Mouse (Mus musculus) stomach, embryonic 16.5 days (tissue): ENCODE measurements around the gene Rab8a. TPM values are rescaled to one million over a fixed set of nuclear protein-coding genes. Genes with fewer than 3 reads are reported as not detected.
"Not testable (repeated sequence)": the region's sequence is repeated elsewhere in the genome, so short reads cannot be mapped to it uniquely, and the experiment has no call there.

ENCODE experiments used
- ATAC-seq: fragments of 200-750 bp; cut with Nextera tagmentation; 2 replicates; pipeline ENCODE4 v1.8.0; 2017; ENCODE audit warnings: moderate number of reproducible peaks, moderate TSS enrichment; ENCODE audit not compliant: insufficient read depth, low FRiP score
- H3K27ac ChIP-seq: fragments of 300-500 bp; sonication (generic); 2 replicates; pipeline ENCODE4 v1.5.1; 2014; ENCODE audit warnings: low read length
- H3K27me3 ChIP-seq: fragments of 300-500 bp; sonication (generic); 2 replicates; pipeline ENCODE4 v1.6.1; 2014; ENCODE audit warnings: low read length, control low read depth, mixed read lengths; ENCODE audit not compliant: control insufficient read depth, insufficient read depth
- H3K36me3 ChIP-seq: fragments of 300-500 bp; sonication (generic); 2 replicates; pipeline ENCODE4 v1.6.1; 2014; ENCODE audit warnings: low read length; ENCODE audit not compliant: control insufficient read depth, insufficient read depth
- H3K4me1 ChIP-seq: fragments of 300-500 bp; sonication (generic); 2 replicates; pipeline ENCODE4 v1.6.1; 2014; ENCODE audit warnings: low read length, control low read depth, mixed read lengths; ENCODE audit not compliant: control insufficient read depth, insufficient read depth
- H3K4me2 ChIP-seq: fragments of 300-500 bp; sonication (generic); 2 replicates; pipeline ENCODE4 v1.6.1; 2014; ENCODE audit warnings: low read depth, low read length, mixed read lengths
- H3K4me3 ChIP-seq: fragments of 300-500 bp; sonication (generic); replicated peaks from 2 replicates; pipeline ENCODE4 v1.5.1; 2014; ENCODE audit warnings: mild to moderate bottlenecking, low read length
- H3K9ac ChIP-seq: fragments of 300-500 bp; sonication (generic); 2 replicates; pipeline ENCODE4 v1.6.1; 2014; ENCODE audit warnings: low read length
- H3K9me3 ChIP-seq: fragments of 300-500 bp; sonication (generic); replicated peaks from 2 replicates; pipeline ENCODE4 v1.6.1; 2016; ENCODE audit warnings: low read length, control low read depth; ENCODE audit not compliant: control insufficient read depth
- WGBS: fragments of 180-500 bp; shearing (Covaris S2); extraction: QIAGEN DNeasy Blood & Tissue Kit; methylation state at CpG from one replicate; pipeline ENCODE4 v1.1.7; 2014; 5-methylcytosine and 5-hydroxymethylcytosine counted together
- polyA plus RNA-seq: library from polyadenylated mRNA; unstranded; fragments of >200 nt; fragmentation: Nextera tagmentation; extraction: Ambion mirVana; gene quantifications from 2 replicates; pipeline ENCODE4 v1.2.1, GENCODE M21; 2015

Rab8a gene
- polyA plus RNA-seq: 127 and 155 TPM in 2 replicates

GRCm38 (mm10) chr8:72160707-72161697, at the start of gene Rab8a:
TSS of gene Rab8a (plus strand) at chr8:72161200.
- H3K36me3 ChIP-seq: no peaks in the 10 kb centered on the region
- H3K9ac ChIP-seq: peak within 1 kb of the TSS; percentile 94
- H3K27me3 ChIP-seq: no peaks in the 10 kb centered on the region
- peak within 1 kb of the TSS; percentile 70 for H3K27ac ChIP-seq
- ATAC-seq: peak; percentile 99
- H3K4me1 ChIP-seq: peaks cover 19% of the 10 kb centered on the region
- WGBS: under 1% methylated on average over 82 of the region's 82 CpGs
- H3K4me3 ChIP-seq: peak within 1 kb of the TSS; percentile 87
- no peaks in the 10 kb centered on the region for H3K9me3 ChIP-seq
- peak within 1 kb of the TSS; percentile 89 for H3K4me2 ChIP-seq

GRCm38 (mm10) chr8:72112486-72112885, 48.5 kb upstream of the Rab8a start:
- Histone ChIP-seq H3K27me3 (no peaks in the 10 kb centered on the region), H3K27ac (no peak overlapping the region), H3K9ac (no peak overlapping the region), H3K4me2 (no peak overlapping the region), H3K9me3 (no peaks in the 10 kb centered on the region), H3K36me3 (no peaks in the 10 kb centered on the region), H3K4me1 (no peaks in the 10 kb centered on the region), H3K4me3 (no peak overlapping the region)
- ATAC-seq: no peak
- WGBS: 73% methylated on average over 3 of the region's 3 CpGs

GRCm38 (mm10) chr8:72115202-72115601, 45.8 kb upstream of the Rab8a start:
- WGBS: 86% methylated on average over 2 of the region's 2 CpGs
- no peak overlapping the region for H3K4me3 ChIP-seq
- H3K27me3 ChIP-seq: no peaks in the 10 kb centered on the region
- H3K4me2 ChIP-seq: no peak overlapping the region
- no peaks in the 10 kb centered on the region for H3K9me3 ChIP-seq
- no peaks in the 10 kb centered on the region for H3K36me3 ChIP-seq
- no peak overlapping the region for H3K27ac ChIP-seq
- ATAC-seq: no peak
- H3K4me1 ChIP-seq: no peaks in the 10 kb centered on the region
- H3K9ac ChIP-seq: no peak overlapping the region

DNA sequence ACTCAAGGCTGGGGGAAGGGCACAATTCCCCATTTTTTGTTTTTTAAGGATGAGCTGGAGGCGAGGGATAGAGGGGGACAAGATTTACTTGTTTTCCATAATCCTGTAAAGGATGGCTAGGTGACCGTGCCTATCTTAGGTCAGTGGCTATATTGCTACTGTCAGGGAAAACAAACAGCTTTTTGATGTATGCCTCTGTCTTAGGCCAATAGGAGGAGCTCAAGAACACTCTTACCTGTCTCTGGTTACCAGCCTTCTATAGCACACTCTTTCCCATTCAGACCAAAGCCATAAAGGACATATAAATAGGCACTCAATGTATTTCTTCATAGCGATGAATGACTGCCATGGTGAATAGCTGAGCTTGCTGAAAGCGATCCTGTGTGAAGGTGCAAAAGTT, 42.4 kb upstream of the Rab8a start:
- 36% methylated on average over 4 of the region's 4 CpGs for WGBS
- H3K9ac ChIP-seq: no peak overlapping the region
- H3K9me3 ChIP-seq: no peaks in the 10 kb centered on the region

DNA sequence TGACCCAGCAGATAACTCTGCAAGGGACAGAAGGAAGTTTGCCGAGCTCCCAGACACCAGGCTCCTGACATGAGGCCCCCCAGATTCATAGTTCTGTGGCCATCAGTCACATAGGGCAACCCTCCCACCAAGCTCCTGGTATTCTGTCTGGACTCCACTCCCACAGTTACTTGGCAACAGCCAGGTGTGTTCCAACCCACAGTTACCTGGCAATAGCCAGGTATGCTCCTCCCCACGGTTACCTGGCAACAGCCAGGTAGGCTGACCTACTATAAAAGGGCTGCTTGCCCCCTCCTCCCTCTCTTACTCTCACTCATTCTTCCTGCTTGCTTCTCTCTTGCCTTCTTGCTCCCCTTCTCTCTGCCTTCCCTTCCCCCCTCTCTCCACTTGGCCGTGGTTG, 39.5 kb upstream of the Rab8a start:
- ATAC-seq, H3K27ac ChIP-seq, H3K4me1 ChIP-seq, H3K36me3 ChIP-seq, H3K4me3 ChIP-seq, H3K4me2 ChIP-seq, H3K9me3 ChIP-seq, H3K9ac ChIP-seq, H3K27me3 ChIP-seq: not testable (repeated sequence)
- 52% methylated on average over 3 of the region's 3 CpGs for WGBS

More for the DNA sequence above, 42.4 kb upstream of the Rab8a start:
- Histone ChIP-seq H3K36me3 (no peaks in the 10 kb centered on the region), H3K4me2 (no peak overlapping the region), H3K27ac (no peak overlapping the region), H3K4me1 (no peaks in the 10 kb centered on the region), H3K4me3 (no peak overlapping the region), H3K27me3 (no peaks in the 10 kb centered on the region)
- ATAC-seq: no peak

DNA sequence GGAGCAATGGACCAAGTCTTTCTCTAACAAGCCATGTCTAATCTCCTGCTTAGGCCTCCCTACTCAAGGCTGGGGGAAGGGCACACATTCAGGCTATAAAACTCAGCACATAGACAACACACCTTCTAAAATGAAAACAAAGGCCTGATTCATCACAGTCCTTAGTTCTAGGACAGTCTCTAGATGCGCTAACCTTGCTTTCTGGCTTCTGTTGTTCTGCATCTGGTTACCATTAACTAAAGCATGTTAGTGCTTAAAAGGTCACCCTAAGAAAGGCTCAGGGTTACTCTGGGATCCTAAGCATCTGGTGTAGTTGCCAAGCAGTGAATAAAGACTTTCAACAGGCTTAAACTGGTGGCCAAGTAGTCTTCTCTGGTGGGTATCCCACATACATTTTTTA, 39.0 kb upstream of the Rab8a start:
- WGBS: 78% methylated on average over 1 of the region's 1 CpGs
- Histone ChIP-seq H3K27me3 (no peaks in the 10 kb centered on the region), H3K27ac (no peak overlapping the region), H3K9me3 (no peaks in the 10 kb centered on the region), H3K36me3 (no peaks in the 10 kb centered on the region), H3K4me3 (no peak overlapping the region), H3K9ac (no peak overlapping the region), H3K4me2 (no peak overlapping the region), H3K4me1 (no peaks in the 10 kb centered on the region)
- no peak for ATAC-seq

DNA sequence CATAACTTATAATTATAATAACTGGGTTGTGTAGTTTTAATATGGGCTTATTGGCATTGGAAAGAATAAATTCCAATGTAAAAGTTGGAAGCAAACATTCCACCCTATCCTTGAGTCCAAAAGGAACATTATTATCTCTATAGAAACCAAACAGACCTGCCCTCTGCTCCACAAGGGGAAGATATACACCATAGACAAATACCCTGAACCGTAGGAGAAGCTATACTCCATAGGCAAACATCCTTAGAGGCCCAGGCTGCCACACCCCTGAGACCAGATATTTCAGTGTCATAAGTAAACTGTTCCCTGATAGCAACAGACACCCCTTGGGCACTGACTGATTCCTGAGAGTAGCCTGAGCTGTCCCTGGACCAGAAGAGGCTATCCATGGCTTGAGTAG, 33.2 kb upstream of the Rab8a start:
- no peaks in the 10 kb centered on the region for H3K4me1 ChIP-seq
- no peak overlapping the region for H3K4me3 ChIP-seq
- no peaks in the 10 kb centered on the region for H3K27me3 ChIP-seq
- WGBS: 45% methylated on average over 1 of the region's 1 CpGs
- no peak for ATAC-seq
- no peak overlapping the region for H3K4me2 ChIP-seq
- no peak overlapping the region for H3K27ac ChIP-seq
- H3K36me3 ChIP-seq: no peaks in the 10 kb centered on the region
- no peaks in the 10 kb centered on the region for H3K9me3 ChIP-seq
- no peak overlapping the region for H3K9ac ChIP-seq

DNA sequence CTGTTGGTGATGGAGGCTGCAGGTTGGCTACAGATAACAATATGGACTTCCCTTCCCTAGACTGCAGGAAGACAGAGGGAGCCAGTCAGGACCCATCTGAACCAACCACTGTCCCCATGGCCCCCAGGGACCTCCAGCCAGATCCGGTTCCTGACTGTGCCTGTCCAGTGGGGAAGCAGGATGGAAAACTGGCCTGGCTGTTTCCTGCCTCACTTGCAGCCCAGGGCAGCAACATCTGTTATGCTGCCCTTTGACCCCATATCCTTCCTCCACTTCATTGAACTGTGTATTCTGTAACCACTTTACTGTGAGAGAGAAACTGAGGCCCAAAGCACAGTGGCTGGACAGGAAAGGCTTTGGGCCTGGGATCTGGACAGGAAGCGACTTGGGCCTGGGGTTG, 29.7 kb upstream of the Rab8a start:
- WGBS: 72% methylated on average over 2 of the region's 2 CpGs
- Histone ChIP-seq H3K4me2 (no peak overlapping the region), H3K27ac (peak overlapping the region; percentile 44; the same call in 1 of the 2 replicates), H3K9ac (no peak overlapping the region), H3K9me3 (no peaks in the 10 kb centered on the region), H3K27me3 (no peaks in the 10 kb centered on the region), H3K36me3 (no peaks in the 10 kb centered on the region), H3K4me1 (0 out of 2 replicates have a peak, but pooled peaks cover 3% of the 10 kb centered on the region), H3K4me3 (no peak overlapping the region)
- ATAC-seq: no peak

- WGBS: 76% methylated on average over 2 of the region's 2 CpGs
- H3K4me2 ChIP-seq: no peak overlapping the region
- H3K9ac ChIP-seq: no peak overlapping the region; the same call in 1 of the 2 replicates
- H3K27ac ChIP-seq: peak overlapping the region; percentile 44
- no peaks in the 10 kb centered on the region for H3K9me3 ChIP-seq
- no peaks in the 10 kb centered on the region for H3K36me3 ChIP-seq
- H3K27me3 ChIP-seq: no peaks in the 10 kb centered on the region
- ATAC-seq: no peak
- H3K4me1 ChIP-seq: 0 out of 2 replicates have a peak, but pooled peaks cover 4% of the 10 kb centered on the region
- H3K4me3 ChIP-seq: no peak overlapping the region
These were observed 29.1 kb upstream of the Rab8a start for GRCm38 (mm10) chr8:72131901-72132300.
